Mouse (Mus musculus) left cerebral cortex, adult 9 months (tissue): ENCODE measurements at regions not wholly inside any gene's neighbourhood (a gene's known extent, or its start where the extent isn't known, plus 50 kb on each side); places are given as distances from the start of the nearest gene placed in this dataset.
"Not testable (repeated sequence)": the region's sequence is repeated elsewhere in the genome, so short reads cannot be mapped to it uniquely, and the experiment has no call there.

ENCODE experiments used
- DNase-seq, 2 experiments: peaks; one replicate each; pipeline ENCODE4 v3.0.0; 2022; ENCODE audit warnings: low spot score in 2 of 2

GRCm38 (mm10) chr2:55182416-55182815 is 253.4 kb upstream of the Kcnj3 start:
- DNase-seq: no peak

- no peak for DNase-seq
These were observed 228.9 kb upstream of the Kcnj3 start for GRCm38 (mm10) chr2:55206891-55207290.

- DNase-seq: no peak
These were observed 227.2 kb upstream of the Kcnj3 start for GRCm38 (mm10) chr2:55208620-55209019.

GRCm38 (mm10) chr2:55209848-55210390 is 225.9 kb upstream of the Kcnj3 start:
- no peak for DNase-seq

- DNase-seq: no peak
These were observed 224.5 kb upstream of the Kcnj3 start for GRCm38 (mm10) chr2:55211281-55211680.

- no peak for DNase-seq
These were observed 213.7 kb upstream of the Kcnj3 start for GRCm38 (mm10) chr2:55222046-55222445.

- not testable (repeated sequence) for DNase-seq
These were observed 213.0 kb upstream of the Kcnj3 start for GRCm38 (mm10) chr2:55222741-55223140.

- DNase-seq: peak in 1 of 2 experiments; percentile 3
These were observed 207.5 kb upstream of the Kcnj3 start for GRCm38 (mm10) chr2:55228131-55228797.

GRCm38 (mm10) chr2:55231841-55232240 is 203.9 kb upstream of the Kcnj3 start:
- DNase-seq: no peak

- DNase-seq: no peak
These were observed 182.6 kb upstream of the Kcnj3 start for GRCm38 (mm10) chr2:55253134-55253533.

- no peak for DNase-seq
These were observed 173.0 kb upstream of the Kcnj3 start for GRCm38 (mm10) chr2:55262721-55263278.

- no peak for DNase-seq
These were observed 171.8 kb upstream of the Kcnj3 start for GRCm38 (mm10) chr2:55263847-55264449.

GRCm38 (mm10) chr2:55306387-55306786 is 129.4 kb upstream of the Kcnj3 start:
- peak in 1 of 2 experiments; percentile 11 for DNase-seq

GRCm38 (mm10) chr2:55315627-55316026 is 120.1 kb upstream of the Kcnj3 start:
- DNase-seq: no peak

- DNase-seq: not testable (repeated sequence)
These were observed 81.7 kb upstream of the Kcnj3 start for GRCm38 (mm10) chr2:55354061-55354460.
